Mouse (Mus musculus): ENCODE measurements around the gene Tbx15. TPM values are rescaled to one million over a fixed set of nuclear protein-coding genes. Genes with fewer than 3 reads are reported as not detected.
"Not testable (repeated sequence)": the region's sequence is repeated elsewhere in the genome, so short reads cannot be mapped to it uniquely, and the experiment has no call there.

The Tbx15 gene
- total RNA-seq, 1 experiment from 2014 or later, result not detected

- no peak for ATAC-seq (replicated peaks in 1 of 2; ENCODE audit: insufficient read depth in 1 of 2, low FRiP score in 2 of 2, low TSS enrichment in 1 of 2, low read depth in 1 of 2, poor library complexity in 2 of 2, severe bottlenecking in 2 of 2)
These were observed 17.7 kb downstream of the Tbx15 start for GRCm38 (mm10) chr3:99257586-99258577.

GRCm38 (mm10) chr3:99259741-99260270, 19.6 kb downstream of the Tbx15 start:
- no peak for ATAC-seq (replicated peaks in 1 of 2; ENCODE audit: insufficient read depth in 1 of 2, low FRiP score in 2 of 2, low TSS enrichment in 1 of 2, low read depth in 1 of 2, poor library complexity in 2 of 2, severe bottlenecking in 2 of 2)

GRCm38 (mm10) chr3:99260395-99260794, 20.2 kb downstream of the Tbx15 start:
- ATAC-seq (replicated peaks in 1 of 2; ENCODE audit: insufficient read depth in 1 of 2, low FRiP score in 2 of 2, low TSS enrichment in 1 of 2, low read depth in 1 of 2, poor library complexity in 2 of 2, severe bottlenecking in 2 of 2), result no peak

- ATAC-seq (replicated peaks in 1 of 2; ENCODE audit: insufficient read depth in 1 of 2, low FRiP score in 2 of 2, low TSS enrichment in 1 of 2, low read depth in 1 of 2, poor library complexity in 2 of 2, severe bottlenecking in 2 of 2), result no peak
These were observed 21.2 kb downstream of the Tbx15 start for GRCm38 (mm10) chr3:99261371-99261791.

GRCm38 (mm10) chr3:99261986-99262385, 21.8 kb downstream of the Tbx15 start:
- ATAC-seq (replicated peaks in 1 of 2; ENCODE audit: insufficient read depth in 1 of 2, low FRiP score in 2 of 2, low TSS enrichment in 1 of 2, low read depth in 1 of 2, poor library complexity in 2 of 2, severe bottlenecking in 2 of 2), result peak in 1 of 2 experiments; percentile 40; a peak in 2 of 4 replicates

GRCm38 (mm10) chr3:99263471-99263903, 23.3 kb downstream of the Tbx15 start:
- 0 out of 4 replicates have a peak, but pooled peaks of 1 of the 2 experiments have one; percentile 20 for ATAC-seq (replicated peaks in 1 of 2; ENCODE audit: insufficient read depth in 1 of 2, low FRiP score in 2 of 2, low TSS enrichment in 1 of 2, low read depth in 1 of 2, poor library complexity in 2 of 2, severe bottlenecking in 2 of 2)

GRCm38 (mm10) chr3:99264695-99265094, 24.5 kb downstream of the Tbx15 start:
- peak; percentile 56 to 57; a peak in 3 of 4 replicates for ATAC-seq (replicated peaks in 1 of 2; ENCODE audit: insufficient read depth in 1 of 2, low FRiP score in 2 of 2, low TSS enrichment in 1 of 2, low read depth in 1 of 2, poor library complexity in 2 of 2, severe bottlenecking in 2 of 2)

- no peak for ATAC-seq (replicated peaks in 1 of 2; ENCODE audit: insufficient read depth in 1 of 2, low FRiP score in 2 of 2, low TSS enrichment in 1 of 2, low read depth in 1 of 2, poor library complexity in 2 of 2, severe bottlenecking in 2 of 2)
These were observed 26.6 kb downstream of the Tbx15 start for GRCm38 (mm10) chr3:99266752-99267303.

- no peak for ATAC-seq (replicated peaks in 1 of 2; ENCODE audit: insufficient read depth in 1 of 2, low FRiP score in 2 of 2, low TSS enrichment in 1 of 2, low read depth in 1 of 2, poor library complexity in 2 of 2, severe bottlenecking in 2 of 2)
These were observed 37.9 kb downstream of the Tbx15 start for GRCm38 (mm10) chr3:99277973-99278580.

- no peak for ATAC-seq (replicated peaks in 1 of 2; ENCODE audit: insufficient read depth in 1 of 2, low FRiP score in 2 of 2, low TSS enrichment in 1 of 2, low read depth in 1 of 2, poor library complexity in 2 of 2, severe bottlenecking in 2 of 2)
These were observed 39.5 kb downstream of the Tbx15 start for GRCm38 (mm10) chr3:99279718-99280117.

- no peak for ATAC-seq (replicated peaks in 1 of 2; ENCODE audit: insufficient read depth in 1 of 2, low FRiP score in 2 of 2, low TSS enrichment in 1 of 2, low read depth in 1 of 2, poor library complexity in 2 of 2, severe bottlenecking in 2 of 2)
These were observed 41.3 kb downstream of the Tbx15 start for GRCm38 (mm10) chr3:99281453-99281852.

GRCm38 (mm10) chr3:99288302-99288701, 48.1 kb downstream of the Tbx15 start:
- peak in 1 of 2 experiments; percentile 53; a peak in 2 of 4 replicates for ATAC-seq (replicated peaks in 1 of 2; ENCODE audit: insufficient read depth in 1 of 2, low FRiP score in 2 of 2, low TSS enrichment in 1 of 2, low read depth in 1 of 2, poor library complexity in 2 of 2, severe bottlenecking in 2 of 2)

- peak in 1 of 2 experiments; percentile 25; a peak in 1 of 4 replicates for ATAC-seq (replicated peaks in 1 of 2; ENCODE audit: insufficient read depth in 1 of 2, low FRiP score in 2 of 2, low TSS enrichment in 1 of 2, low read depth in 1 of 2, poor library complexity in 2 of 2, severe bottlenecking in 2 of 2)
These were observed 50.0 kb downstream of the Tbx15 start for GRCm38 (mm10) chr3:99290064-99290702.

GRCm38 (mm10) chr3:99290878-99291277, 50.7 kb downstream of the Tbx15 start:
- ATAC-seq (replicated peaks in 1 of 2; ENCODE audit: insufficient read depth in 1 of 2, low FRiP score in 2 of 2, low TSS enrichment in 1 of 2, low read depth in 1 of 2, poor library complexity in 2 of 2, severe bottlenecking in 2 of 2), result no peak

- ATAC-seq (replicated peaks in 1 of 2; ENCODE audit: insufficient read depth in 1 of 2, low FRiP score in 2 of 2, low TSS enrichment in 1 of 2, low read depth in 1 of 2, poor library complexity in 2 of 2, severe bottlenecking in 2 of 2), result no peak
These were observed 51.2 kb downstream of the Tbx15 start for GRCm38 (mm10) chr3:99291386-99291785.

GRCm38 (mm10) chr3:99292531-99292931, 52.4 kb downstream of the Tbx15 start:
- no peak for ATAC-seq (replicated peaks in 1 of 2; ENCODE audit: insufficient read depth in 1 of 2, low FRiP score in 2 of 2, low TSS enrichment in 1 of 2, low read depth in 1 of 2, poor library complexity in 2 of 2, severe bottlenecking in 2 of 2)

- ATAC-seq (replicated peaks in 1 of 2; ENCODE audit: insufficient read depth in 1 of 2, low FRiP score in 2 of 2, low TSS enrichment in 1 of 2, low read depth in 1 of 2, poor library complexity in 2 of 2, severe bottlenecking in 2 of 2), result not testable (repeated sequence)
These were observed 54.0 kb downstream of the Tbx15 start for GRCm38 (mm10) chr3:99294209-99294608.

Measured in hematopoietic stem cell, adult 5-6 weeks (primary cell).